Mouse (Mus musculus) olfactory bulb, adult 2 months (tissue): ENCODE measurements at regions not wholly inside any gene's neighbourhood (a gene's known extent, or its start where the extent isn't known, plus 50 kb on each side); places are given as distances from the start of the nearest gene placed in this dataset.

ENCODE experiments used
- CTCF ChIP-seq: fragments of 200-500 bp; IDR thresholded peaks from 2 replicates; pipeline ENCODE4 v1.5.1; 2012; ENCODE audit warnings: low read depth, mild to moderate bottlenecking, low read length, moderate library complexity; ENCODE audit not compliant: insufficient read depth
- POLR2A ChIP-seq: fragments of 200-500 bp; IDR thresholded peaks from 2 replicates; pipeline ENCODE4 v1.6.1; 2012; ENCODE audit warnings: mild to moderate bottlenecking, low read depth, low read length, moderate library complexity; ENCODE audit not compliant: insufficient read depth

DNA sequence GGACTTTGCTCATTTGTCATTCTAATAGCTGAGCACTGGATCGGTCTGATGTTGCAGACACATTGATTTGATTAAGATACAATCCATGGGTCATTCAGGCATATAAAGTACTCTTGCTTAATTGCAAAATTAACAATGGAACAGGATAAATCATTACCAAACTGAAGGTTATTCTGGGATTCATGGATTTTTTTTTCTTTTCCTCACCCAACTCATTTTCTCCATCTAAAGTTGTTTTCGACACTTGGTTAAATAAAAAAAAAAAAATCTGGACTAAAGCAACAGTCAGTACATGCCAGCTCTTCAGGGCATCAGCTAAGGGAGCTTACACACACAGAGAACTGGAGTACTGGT is 169.8 kb upstream of the Lpp start:
- TF ChIP-seq POLR2A (no peak), CTCF (no peak)
